Mouse (Mus musculus) hindbrain, embryonic 15.5 days (tissue): ENCODE results near the gene Lcn2. TPM values are rescaled to one million over a fixed set of nuclear protein-coding genes. Genes with fewer than 3 reads are reported as not detected.
"Not testable (repeated sequence)": the region's sequence is repeated elsewhere in the genome, so short reads cannot be mapped to it uniquely, and the experiment has no call there.

Experiments
- ATAC-seq: fragments of 200-750 bp; cut with Nextera tagmentation; 2 replicates; pipeline ENCODE4 v1.8.0; 2017; ENCODE audit warnings: low read depth, moderate number of reproducible peaks, moderate TSS enrichment; ENCODE audit not compliant: low FRiP score
- H3K27ac ChIP-seq: fragments of 300-500 bp; sonication (generic); replicated peaks from 2 replicates; pipeline ENCODE4 v1.5.1; 2015; ENCODE audit warnings: mild to moderate bottlenecking, inconsistent platforms
- H3K27me3 ChIP-seq: fragments of 300-500 bp; sonication (generic); 2 replicates; pipeline ENCODE4 v1.6.1; 2015; ENCODE audit warnings: control low read depth, inconsistent platforms
- H3K36me3 ChIP-seq: fragments of 300-500 bp; sonication (generic); 2 replicates; pipeline ENCODE4 v1.6.1; 2015; ENCODE audit warnings: control low read depth, inconsistent platforms
- H3K4me1 ChIP-seq: fragments of 300-500 bp; sonication (generic); replicated peaks from 2 replicates; pipeline ENCODE4 v1.6.1; 2015; ENCODE audit warnings: control low read depth, inconsistent platforms
- H3K4me2 ChIP-seq: fragments of 300-500 bp; sonication (generic); 2 replicates; pipeline ENCODE4 v1.6.1; 2015; ENCODE audit warnings: moderate library complexity, mild to moderate bottlenecking, inconsistent platforms
- H3K4me3 ChIP-seq: fragments of 300-500 bp; sonication (generic); 2 replicates; pipeline ENCODE4 v1.5.1; 2015; ENCODE audit warnings: mild to moderate bottlenecking, inconsistent platforms
- H3K9ac ChIP-seq: fragments of 300-500 bp; sonication (generic); 2 replicates; pipeline ENCODE4 v1.6.1; 2015; ENCODE audit warnings: inconsistent platforms
- H3K9me3 ChIP-seq: fragments of 300-500 bp; sonication (generic); 2 replicates; pipeline ENCODE4 v1.6.1; 2016; ENCODE audit warnings: control low read depth, inconsistent platforms
- WGBS: fragments of 180-500 bp; shearing (Covaris S2); methylation state at CpG from one replicate; pipeline ENCODE4 v1.1.7; 2015; 5-methylcytosine and 5-hydroxymethylcytosine counted together
- polyA plus RNA-seq: library from polyadenylated mRNA; unstranded; fragments of >200 nt; fragmentation: Nextera tagmentation; extraction: Ambion mirVana; gene quantifications from 2 replicates; pipeline ENCODE4 v1.2.1, GENCODE M21; 2015

Gene Lcn2
- polyA plus RNA-seq, 1 experiment from 2014 or later, result 0.73 TPM

- H3K9ac ChIP-seq, result peak within 1 kb of the TSS; percentile 59
- H3K36me3 ChIP-seq, result peaks cover 24% of the 10 kb centered on the region
- no peaks in the 10 kb centered on the region for H3K9me3 ChIP-seq
- ATAC-seq, result peak; percentile 90
- peaks cover 8% of the 10 kb centered on the region; the same call in 1 of the 2 replicates for H3K27me3 ChIP-seq
- peak within 1 kb of the TSS; percentile 63 for H3K27ac ChIP-seq
- peak within 1 kb of the TSS; percentile 64 for H3K4me3 ChIP-seq
- peak within 1 kb of the TSS; percentile 85 for H3K4me2 ChIP-seq
- WGBS, result under 1% methylated on average over 38 of the region's 47 CpGs
- H3K4me1 ChIP-seq, result peaks cover 11% of the 10 kb centered on the region
Observed at GRCm38 (mm10) chr2:32381775-32382223, 6.3 kb downstream of the Lcn2 start, which contains the start of gene 1110008P14Rik. TSS of gene 1110008P14Rik (minus strand) at chr2:32381938.

- Histone ChIP-seq H3K4me1 (peaks cover 11% of the 10 kb centered on the region), H3K9ac (peak overlapping the region; percentile 59), H3K4me3 (peak overlapping the region; percentile 64), H3K36me3 (peaks cover 30% of the 10 kb centered on the region), H3K4me2 (peak overlapping the region; percentile 85), H3K27ac (peak overlapping the region; percentile 63), H3K27me3 (peaks cover 8% of the 10 kb centered on the region; the same call in 1 of the 2 replicates), H3K9me3 (no peaks in the 10 kb centered on the region)
- ATAC-seq, result peak; percentile 72
- WGBS, result 1% methylated on average over 27 of the region's 27 CpGs
Observed at GRCm38 (mm10) chr2:32381141-32381774, 6.8 kb downstream of the Lcn2 start.

GRCm38 (mm10) chr2:32380001-32380500, 8.0 kb downstream of the Lcn2 start:
- Histone ChIP-seq H3K4me2 (peak overlapping the region; percentile 85; the same call in 1 of the 2 replicates), H3K9ac (no peak overlapping the region), H3K36me3 (peaks cover 42% of the 10 kb centered on the region), H3K9me3 (no peaks in the 10 kb centered on the region), H3K4me1 (peaks cover 11% of the 10 kb centered on the region), H3K27ac (no peak overlapping the region), H3K27me3 (peaks cover 8% of the 10 kb centered on the region; the same call in 1 of the 2 replicates), H3K4me3 (no peak overlapping the region)
- no peak for ATAC-seq
- WGBS, result 87% methylated on average over 7 of the region's 7 CpGs

- ATAC-seq, result no peak
- WGBS, result 93% methylated on average over 10 of the region's 10 CpGs
- no peak overlapping the region for H3K27ac ChIP-seq
- H3K27me3 ChIP-seq, result no peaks in the 10 kb centered on the region
- H3K4me2 ChIP-seq, result no peak overlapping the region
- no peaks in the 10 kb centered on the region for H3K9me3 ChIP-seq
- H3K36me3 ChIP-seq, result peaks cover 69% of the 10 kb centered on the region
- no peak overlapping the region for H3K4me3 ChIP-seq
- peaks cover 11% of the 10 kb centered on the region for H3K4me1 ChIP-seq
- no peak overlapping the region for H3K9ac ChIP-seq
Observed at GRCm38 (mm10) chr2:32376963-32377362, 11.1 kb downstream of the Lcn2 start.

GRCm38 (mm10) chr2:32375317-32375940, 12.6 kb downstream of the Lcn2 start:
- Histone ChIP-seq H3K27ac (no peak overlapping the region), H3K27me3 (no peaks in the 10 kb centered on the region), H3K36me3 (peaks cover 84% of the 10 kb centered on the region), H3K4me1 (peaks cover 2% of the 10 kb centered on the region), H3K4me3 (no peak overlapping the region), H3K4me2 (no peak overlapping the region), H3K9me3 (no peaks in the 10 kb centered on the region), H3K9ac (no peak overlapping the region)
- WGBS, result 93% methylated on average over 13 of the region's 13 CpGs
- ATAC-seq, result no peak

GRCm38 (mm10) chr2:32374191-32374590, 13.9 kb downstream of the Lcn2 start:
- Histone ChIP-seq H3K4me2 (no peak overlapping the region), H3K9me3 (no peaks in the 10 kb centered on the region), H3K4me1 (no peaks in the 10 kb centered on the region), H3K4me3 (no peak overlapping the region), H3K36me3 (peaks cover 94% of the 10 kb centered on the region), H3K9ac (no peak overlapping the region), H3K27me3 (no peaks in the 10 kb centered on the region), H3K27ac (no peak overlapping the region)
- ATAC-seq, result no peak
- 89% methylated on average over 10 of the region's 10 CpGs for WGBS

- no peak for ATAC-seq
- Histone ChIP-seq H3K4me1 (peaks cover 15% of the 10 kb centered on the region), H3K4me2 (no peak overlapping the region), H3K4me3 (no peak overlapping the region), H3K36me3 (peaks cover 51% of the 10 kb centered on the region), H3K27me3 (no peaks in the 10 kb centered on the region), H3K27ac (no peak overlapping the region), H3K9me3 (no peaks in the 10 kb centered on the region), H3K9ac (no peak overlapping the region)
- 94% methylated on average over 5 of the region's 5 CpGs for WGBS
Observed at GRCm38 (mm10) chr2:32367315-32367714, 20.7 kb downstream of the Lcn2 start.

GRCm38 (mm10) chr2:32364121-32364520, 23.9 kb downstream of the Lcn2 start:
- Histone ChIP-seq H3K9me3 (no peaks in the 10 kb centered on the region), H3K4me3 (peak overlapping the region; percentile 72), H3K4me1 (peaks cover 29% of the 10 kb centered on the region), H3K27me3 (0 out of 2 replicates have a peak, but pooled peaks cover 3% of the 10 kb centered on the region), H3K36me3 (peaks cover 19% of the 10 kb centered on the region), H3K27ac (no peak overlapping the region), H3K4me2 (peak overlapping the region; percentile 70), H3K9ac (peak overlapping the region; percentile 65)
- no peak for ATAC-seq
- WGBS, result 91% methylated on average over 8 of the region's 8 CpGs

GRCm38 (mm10) chr2:32363376-32364106, 24.5 kb downstream of the Lcn2 start:
- H3K9ac ChIP-seq, result peak overlapping the region; percentile 65
- H3K4me1 ChIP-seq, result peaks cover 29% of the 10 kb centered on the region
- peak overlapping the region; percentile 70 for H3K4me2 ChIP-seq
- WGBS, result 11% methylated on average over 19 of the region's 19 CpGs
- peaks cover 17% of the 10 kb centered on the region for H3K36me3 ChIP-seq
- peak; percentile 24 for ATAC-seq
- H3K27ac ChIP-seq, result peak overlapping the region; percentile 82
- peak overlapping the region; percentile 72 for H3K4me3 ChIP-seq
- H3K9me3 ChIP-seq, result no peaks in the 10 kb centered on the region
- 0 out of 2 replicates have a peak, but pooled peaks cover 3% of the 10 kb centered on the region for H3K27me3 ChIP-seq

GRCm38 (mm10) chr2:32362817-32363340, 25.2 kb downstream of the Lcn2 start:
- ATAC-seq, result peak; percentile 83
- peak overlapping the region; percentile 70 for H3K4me2 ChIP-seq
- no peaks in the 10 kb centered on the region for H3K9me3 ChIP-seq
- peaks cover 29% of the 10 kb centered on the region for H3K4me1 ChIP-seq
- H3K36me3 ChIP-seq, result peaks cover 11% of the 10 kb centered on the region
- WGBS, result under 1% methylated on average over 53 of the region's 53 CpGs
- peak overlapping the region; percentile 82 for H3K27ac ChIP-seq
- H3K4me3 ChIP-seq, result peak overlapping the region; percentile 72
- H3K9ac ChIP-seq, result peak overlapping the region; percentile 65
- 0 out of 2 replicates have a peak, but pooled peaks cover 3% of the 10 kb centered on the region for H3K27me3 ChIP-seq

GRCm38 (mm10) chr2:32362274-32362673, 25.8 kb downstream of the Lcn2 start:
- not testable (repeated sequence) for H3K36me3 ChIP-seq, H3K27me3 ChIP-seq, H3K9me3 ChIP-seq, ATAC-seq
- H3K4me1 ChIP-seq, result peaks cover 29% of the 10 kb centered on the region
- peak overlapping the region; percentile 72 for H3K4me3 ChIP-seq
- H3K9ac ChIP-seq, result peak overlapping the region; percentile 65
- H3K4me2 ChIP-seq, result peak overlapping the region; percentile 70
- peak overlapping the region; percentile 82 for H3K27ac ChIP-seq
- 45% methylated on average over 5 of the region's 5 CpGs for WGBS
